Mouse (Mus musculus) bone marrow macrophage, adult 2 months (primary cell): ENCODE measurements at regions not wholly inside any gene's neighbourhood (a gene's known extent, or its start where the extent isn't known, plus 50 kb on each side); places are given as distances from the start of the nearest gene placed in this dataset.

Experiments
- H3K27ac ChIP-seq: 2 replicates; pipeline ENCODE4 v1.5.1; 2012; ENCODE audit warnings: low read depth, low read length; ENCODE audit not compliant: insufficient read depth
- H3K4me1 ChIP-seq: 2 replicates; pipeline ENCODE4 v1.6.1; 2012; ENCODE audit warnings: low read length; ENCODE audit not compliant: control insufficient read depth, insufficient read depth
- H3K4me3 ChIP-seq: 2 replicates; pipeline ENCODE4 v1.5.1; 2012; ENCODE audit warnings: mild to moderate bottlenecking, low read length, moderate library complexity; ENCODE audit not compliant: insufficient read depth
- CTCF ChIP-seq: IDR thresholded peaks from 2 replicates; pipeline ENCODE4 v1.5.1; 2012; ENCODE audit warnings: low read depth, mild to moderate bottlenecking, low read length, moderate library complexity
- POLR2A ChIP-seq: IDR thresholded peaks from 2 replicates; pipeline ENCODE4 v1.6.1; 2012; ENCODE audit warnings: mild to moderate bottlenecking, low read depth, low read length, borderline replicate concordance

DNA sequence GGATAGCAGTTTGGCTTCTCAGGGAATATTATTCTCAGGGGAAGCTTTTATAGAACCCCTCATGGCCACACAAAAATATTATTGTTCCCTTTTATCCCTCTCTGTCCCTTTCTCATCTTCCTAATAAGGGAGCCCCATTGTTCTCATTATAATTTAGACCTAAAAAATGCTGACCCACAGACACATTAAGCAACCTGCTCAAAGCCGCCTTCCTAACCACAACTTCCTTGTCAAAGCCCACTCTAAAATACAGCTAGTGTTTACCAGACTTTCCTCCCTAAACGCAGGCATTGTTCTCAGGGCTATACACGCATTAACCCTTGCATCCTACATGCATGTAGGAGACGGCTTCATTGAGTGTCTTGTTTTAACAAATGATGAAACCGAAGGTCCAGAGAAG, 93.9 kb downstream of the Foxi3 start:
- H3K4me3 ChIP-seq = no peak overlapping the region
- TF ChIP-seq CTCF (no peak), POLR2A (no peak)
- peaks cover 14% of the 10 kb centered on the region for H3K4me1 ChIP-seq
- no peak overlapping the region for H3K27ac ChIP-seq

DNA sequence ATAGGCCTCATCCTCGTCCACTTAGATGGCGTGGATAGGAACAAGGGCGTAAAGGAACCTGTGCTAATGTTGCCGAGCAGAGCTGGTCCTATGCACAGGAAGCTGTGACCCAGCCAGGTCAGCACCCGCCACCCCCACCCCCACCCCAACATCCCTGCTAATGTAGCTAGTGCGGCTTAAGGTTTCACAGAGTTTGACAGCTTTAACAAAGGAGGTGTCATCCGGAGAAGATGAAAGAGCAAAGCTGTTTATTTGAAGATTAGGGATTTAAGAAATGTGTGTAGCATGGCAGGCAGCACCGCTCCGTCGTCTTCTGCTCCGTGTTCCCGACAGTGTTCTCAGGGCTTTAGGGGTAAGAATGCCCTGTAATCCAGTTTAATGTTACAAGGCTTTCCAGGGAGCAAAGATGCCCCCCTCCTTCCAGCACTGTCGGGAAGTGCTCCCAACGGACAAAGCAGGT, 93.5 kb downstream of the Thnsl2 start:
- H3K27ac ChIP-seq = no peak overlapping the region
- TF ChIP-seq POLR2A (no peak), CTCF (no peak)
- H3K4me3 ChIP-seq = no peak overlapping the region
- H3K4me1 ChIP-seq = peaks cover 14% of the 10 kb centered on the region

- H3K27ac ChIP-seq = no peak overlapping the region
- H3K4me3 ChIP-seq = no peak overlapping the region
- no peaks in the 10 kb centered on the region for H3K4me1 ChIP-seq
- TF ChIP-seq CTCF (no peak), POLR2A (no peak)
Observed at GRCm38 (mm10) chr6:71057209-71057858, 86.9 kb downstream of the Thnsl2 start.

- H3K4me1 ChIP-seq = no peaks in the 10 kb centered on the region
- no peak overlapping the region for H3K27ac ChIP-seq
- TF ChIP-seq POLR2A = no peak
- no peak for TF ChIP-seq CTCF
- no peak overlapping the region for H3K4me3 ChIP-seq
Observed at GRCm38 (mm10) chr6:71060116-71060515, 84.1 kb downstream of the Thnsl2 start.

DNA sequence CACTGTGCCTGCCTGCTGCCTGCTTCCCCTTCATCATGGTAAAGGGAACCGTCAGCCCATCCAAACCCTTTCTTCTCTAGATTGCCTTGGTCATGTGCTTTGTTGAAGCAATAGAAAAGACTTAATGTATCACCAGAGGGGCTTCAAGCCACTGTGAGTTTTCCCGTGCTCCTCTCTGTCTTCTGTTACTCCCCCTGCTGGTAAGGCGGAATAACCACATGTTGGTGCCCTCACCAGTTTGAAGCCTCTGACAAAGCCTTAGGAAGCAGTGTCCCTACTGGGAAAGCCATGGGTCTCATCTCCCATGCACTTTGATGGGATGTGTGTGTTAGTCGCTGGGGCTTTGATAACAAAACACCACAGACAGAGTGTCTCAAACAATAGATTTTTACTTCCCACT, 81.3 kb downstream of the Thnsl2 start:
- H3K4me1 ChIP-seq = no peaks in the 10 kb centered on the region
- TF ChIP-seq POLR2A = no peak
- peak; percentile 33; the same call in 1 of the 2 replicates for TF ChIP-seq CTCF
- H3K4me3 ChIP-seq = no peak overlapping the region
- H3K27ac ChIP-seq = no peak overlapping the region

DNA sequence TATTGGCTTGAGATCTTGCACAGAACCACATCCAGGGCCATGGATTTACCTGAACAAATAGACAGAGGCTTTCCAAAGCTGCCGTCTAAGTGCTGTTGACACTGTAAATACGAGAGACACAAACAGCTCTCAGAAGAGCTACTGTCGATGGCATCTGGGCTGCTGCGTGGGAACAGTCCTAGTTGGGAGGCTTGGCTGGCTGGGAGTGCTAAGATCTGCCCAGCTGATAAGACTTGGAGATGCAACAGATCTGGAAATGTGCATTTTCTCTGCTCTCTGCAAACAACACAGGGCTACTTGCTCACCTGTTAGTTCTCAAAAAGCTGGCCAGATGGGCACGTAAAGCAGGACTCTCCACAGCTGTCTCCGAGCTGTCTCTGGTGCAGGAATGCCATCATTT, 78.8 kb downstream of the Thnsl2 start:
- H3K4me1 ChIP-seq = no peaks in the 10 kb centered on the region
- no peak overlapping the region for H3K4me3 ChIP-seq
- no peak overlapping the region for H3K27ac ChIP-seq
- TF ChIP-seq POLR2A = no peak
- no peak for TF ChIP-seq CTCF

GRCm38 (mm10) chr6:71069229-71069628, 75.0 kb downstream of the Thnsl2 start:
- Histone ChIP-seq H3K4me3 (no peak overlapping the region), H3K27ac (no peak overlapping the region), H3K4me1 (no peaks in the 10 kb centered on the region)
- TF ChIP-seq CTCF (no peak), POLR2A (no peak)

DNA sequence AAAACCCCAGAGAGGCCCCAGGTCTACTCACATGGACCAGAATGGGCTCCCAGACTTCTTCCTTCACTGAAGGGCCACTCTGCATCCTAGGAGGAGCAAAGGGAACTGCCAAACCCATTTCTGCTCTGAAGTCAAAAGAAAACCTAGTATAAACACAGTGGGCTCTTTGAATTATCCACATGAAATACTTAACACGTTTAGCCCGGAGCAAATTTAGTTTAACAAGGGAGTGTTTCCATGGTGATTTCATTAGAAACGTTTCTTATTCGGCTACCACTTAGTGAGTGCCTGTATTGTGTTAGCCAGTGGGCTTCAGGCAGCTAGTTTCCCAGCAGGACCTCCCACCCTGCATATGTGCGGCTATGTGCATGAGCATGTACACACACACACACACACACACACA, 69.4 kb downstream of the Thnsl2 start:
- TF ChIP-seq POLR2A (no peak), CTCF (no peak)
- no peak overlapping the region for H3K4me3 ChIP-seq
- no peak overlapping the region for H3K27ac ChIP-seq
- H3K4me1 ChIP-seq = no peaks in the 10 kb centered on the region
